Mouse (Mus musculus) adrenal gland, adult 2 months (tissue): ENCODE measurements around the gene Plxnc1. TPM values are rescaled to one million over a fixed set of nuclear protein-coding genes. Genes with fewer than 3 reads are reported as not detected.

Experiments
- DNase-seq: peaks from one replicate; pipeline ENCODE4 v3.0.0; 2021
- polyA plus RNA-seq: library from polyadenylated mRNA; depleted of rRNA; stranded (reverse); fragments of >200 nt; gene quantifications from 2 replicates; pipeline ENCODE4 v1.2.3, GENCODE M21; 2012
- total RNA-seq, 2 experiments: library from RNA; stranded (reverse); gene quantifications; 2 replicates each; pipeline ENCODE4 v1.2.3; 2021

Plxnc1 gene
- total and polyA plus RNA-seq, 3 experiments: 1.1 to 8.0 (median 2.4) TPM

GRCm38 (mm10) chr10:94947915-94948675 is 3.5 kb upstream of the Plxnc1 start:
- DNase-seq: no peak

GRCm38 (mm10) chr10:94947386-94947785 is 2.8 kb upstream of the Plxnc1 start:
- no peak for DNase-seq

GRCm38 (mm10) chr10:94945206-94945711 is 624 bp upstream of the Plxnc1 start:
- peak; percentile 38 for DNase-seq

GRCm38 (mm10) chr10:94943846-94944690 is 567 bp downstream of the Plxnc1 start:
- DNase-seq: peak; percentile 63

GRCm38 (mm10) chr10:94943401-94943845 is 1.2 kb downstream of the Plxnc1 start:
- peak; percentile 45 for DNase-seq

- peak; percentile 22 for DNase-seq
Observed at GRCm38 (mm10) chr10:94942449-94943041, 2.1 kb downstream of the Plxnc1 start.

GRCm38 (mm10) chr10:94941551-94941950 is 3.1 kb downstream of the Plxnc1 start:
- DNase-seq: no peak

GRCm38 (mm10) chr10:94940786-94941185 is 3.8 kb downstream of the Plxnc1 start:
- no peak for DNase-seq

- DNase-seq: no peak
Observed at GRCm38 (mm10) chr10:94940061-94940460, 4.6 kb downstream of the Plxnc1 start.

GRCm38 (mm10) chr10:94938899-94939298 is 5.7 kb downstream of the Plxnc1 start:
- no peak for DNase-seq

GRCm38 (mm10) chr10:94938320-94938719 is 6.3 kb downstream of the Plxnc1 start:
- DNase-seq: no peak

GRCm38 (mm10) chr10:94935270-94935669 is 9.4 kb downstream of the Plxnc1 start:
- DNase-seq: no peak

GRCm38 (mm10) chr10:94934151-94934614 is 10.5 kb downstream of the Plxnc1 start:
- no peak for DNase-seq

- no peak for DNase-seq
Observed at GRCm38 (mm10) chr10:94931961-94932832, 12.4 kb downstream of the Plxnc1 start.

GRCm38 (mm10) chr10:94928164-94928563 is 16.5 kb downstream of the Plxnc1 start:
- no peak for DNase-seq

GRCm38 (mm10) chr10:94926297-94926696 is 18.3 kb downstream of the Plxnc1 start:
- no peak for DNase-seq

GRCm38 (mm10) chr10:94924878-94925277 is 19.8 kb downstream of the Plxnc1 start:
- no peak for DNase-seq

- no peak for DNase-seq
Observed at GRCm38 (mm10) chr10:94924450-94924849, 20.2 kb downstream of the Plxnc1 start.

- DNase-seq: no peak
Observed at GRCm38 (mm10) chr10:94923337-94923762, 21.3 kb downstream of the Plxnc1 start.

GRCm38 (mm10) chr10:94922848-94923247 is 21.8 kb downstream of the Plxnc1 start:
- DNase-seq: no peak

GRCm38 (mm10) chr10:94921751-94922150 is 22.9 kb downstream of the Plxnc1 start:
- no peak for DNase-seq
